Mouse (Mus musculus) ZHBTc4 (cell line): Measurements from ENCODE around the gene Gm7030.
"Not testable (repeated sequence)": the region's sequence is repeated elsewhere in the genome, so short reads cannot be mapped to it uniquely, and the experiment has no call there.

Experiments used
- DNase-seq: peaks from one replicate; pipeline ENCODE4 v3.0.0-alpha.2; 2011; ENCODE audit warnings: low read depth, low spot score

The Gm7030 gene

DNA sequence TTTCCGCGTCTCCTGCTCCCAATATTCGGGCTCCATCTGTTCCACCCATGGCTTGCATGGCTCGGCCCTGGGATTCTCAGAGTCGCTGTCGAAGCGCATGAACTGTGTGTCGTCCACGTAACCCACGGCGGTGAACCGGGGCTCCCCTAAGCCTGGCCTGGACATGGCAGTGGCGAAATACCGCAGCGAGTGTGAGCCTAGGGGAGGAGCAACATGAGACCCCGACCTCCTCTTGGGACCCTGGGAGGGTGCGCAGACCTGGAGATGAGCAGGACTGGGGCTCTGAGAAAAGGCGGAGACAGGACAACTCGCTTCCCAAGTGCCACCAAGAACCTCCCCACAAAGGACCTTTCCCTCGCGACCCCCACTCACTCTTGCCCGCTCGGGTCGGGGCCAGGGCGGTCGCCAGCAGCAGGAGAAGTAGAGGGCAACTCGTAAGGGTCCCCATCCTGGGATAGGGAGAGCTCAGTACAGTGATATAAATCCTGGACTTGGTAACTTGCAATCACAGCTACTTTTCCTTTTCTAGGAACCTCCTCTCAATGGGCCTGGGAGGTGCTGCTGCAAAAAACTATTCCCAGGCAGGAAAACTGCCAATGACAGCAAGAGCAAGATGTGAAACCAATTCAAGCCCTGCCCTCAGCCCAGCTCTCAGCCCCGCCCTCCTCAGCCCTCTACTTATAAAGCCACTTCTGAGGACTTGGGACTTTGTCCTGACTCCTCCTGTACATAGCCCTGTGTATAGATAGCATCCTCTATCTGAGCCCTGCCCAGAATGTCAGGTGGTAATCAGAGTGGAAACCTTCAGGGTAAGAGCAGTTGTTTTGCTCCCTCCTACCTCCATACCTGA lies at the start of gene Gm7030:
TSS of gene Gm7030 (minus strand) at position 458 of the 850 bp plus-strand sequence.
- peak; percentile 46 for DNase-seq

DNA sequence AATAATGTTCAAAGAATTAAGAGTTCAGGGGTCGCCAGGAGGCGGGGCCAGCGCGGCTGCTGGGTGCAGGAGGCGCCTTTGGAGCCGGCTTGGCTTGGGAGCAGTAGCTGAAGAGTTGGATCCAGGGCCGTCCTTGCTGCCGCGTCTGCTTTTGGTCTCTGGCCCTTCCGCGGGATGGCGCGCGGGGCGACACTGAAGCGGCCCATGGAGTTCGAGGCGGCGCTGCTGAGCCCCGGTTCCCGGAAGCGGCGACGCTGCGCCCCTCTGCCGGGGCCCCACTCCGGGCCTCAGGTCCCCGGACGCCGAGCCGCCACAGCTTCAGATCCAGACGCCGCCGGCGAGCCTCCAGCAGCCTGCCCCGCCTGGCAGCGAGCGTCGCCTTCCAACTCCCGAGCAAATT lies 49.7 kb upstream of the Gm7030 start:
- DNase-seq = not testable (repeated sequence)

DNA sequence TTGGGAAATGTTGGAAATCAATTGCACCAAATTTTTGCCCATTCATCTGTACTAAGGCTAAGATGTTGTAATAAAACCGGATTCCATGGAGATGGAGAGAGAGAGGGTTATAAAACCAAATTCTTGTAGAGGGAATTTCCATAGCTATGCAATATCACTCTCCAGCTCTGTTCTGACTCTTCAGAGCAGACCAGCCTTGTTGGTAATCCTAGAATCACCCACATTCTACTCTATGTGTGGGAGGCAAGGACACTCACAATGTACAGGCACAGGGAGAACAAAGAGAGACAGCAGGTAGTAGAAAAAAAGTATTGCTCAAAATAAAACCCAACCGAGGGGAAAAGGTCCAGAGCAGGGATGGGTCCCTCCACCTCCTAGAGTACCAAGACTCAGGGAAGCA lies 46.9 kb upstream of the Gm7030 start:
- DNase-seq = not testable (repeated sequence)

DNA sequence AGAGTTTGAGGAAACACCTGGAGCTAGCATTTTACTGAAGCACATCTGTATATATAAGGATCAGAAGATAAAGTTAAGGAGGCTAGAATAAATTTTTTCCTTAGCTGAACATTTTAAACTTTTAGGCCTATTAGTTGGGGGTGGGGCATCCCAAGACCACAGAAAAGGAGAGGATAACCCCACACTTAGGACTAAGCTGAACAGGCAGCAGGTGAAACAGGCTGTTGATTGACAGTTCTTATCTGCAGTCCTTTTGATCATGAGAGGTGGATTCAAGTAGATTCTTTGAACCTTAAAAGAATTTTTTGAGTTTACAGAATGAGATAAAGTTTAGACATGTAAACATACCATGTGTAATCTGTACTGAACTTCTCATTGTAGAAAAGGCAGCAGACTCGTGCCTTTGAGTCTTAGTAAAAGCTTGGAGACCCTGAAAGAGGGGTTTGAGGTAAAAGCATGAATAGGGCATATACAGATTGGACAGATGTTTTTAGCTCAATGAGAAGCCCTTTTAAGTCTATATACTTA lies 41.1 kb upstream of the Gm7030 start:
- no peak for DNase-seq

DNA sequence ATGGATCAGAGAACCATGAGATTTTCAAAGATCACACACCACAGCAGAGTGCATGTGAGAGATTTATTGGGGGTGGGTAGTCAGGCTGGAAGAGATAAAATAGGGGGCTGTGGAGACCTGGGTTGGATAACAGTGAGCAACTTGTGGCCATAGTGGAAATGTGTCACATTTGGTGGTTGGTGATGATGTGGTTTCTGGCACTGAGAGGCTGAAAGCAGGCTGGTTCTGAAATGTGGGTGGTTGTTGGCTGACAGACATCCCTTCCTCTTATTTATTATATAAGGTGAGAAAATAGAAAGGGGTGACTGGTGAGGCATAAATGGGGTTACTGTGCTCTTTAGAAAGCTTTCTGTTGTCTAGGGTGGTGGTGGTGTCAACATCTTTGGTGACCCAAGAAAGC lies 40.5 kb upstream of the Gm7030 start:
- DNase-seq = no peak

DNA sequence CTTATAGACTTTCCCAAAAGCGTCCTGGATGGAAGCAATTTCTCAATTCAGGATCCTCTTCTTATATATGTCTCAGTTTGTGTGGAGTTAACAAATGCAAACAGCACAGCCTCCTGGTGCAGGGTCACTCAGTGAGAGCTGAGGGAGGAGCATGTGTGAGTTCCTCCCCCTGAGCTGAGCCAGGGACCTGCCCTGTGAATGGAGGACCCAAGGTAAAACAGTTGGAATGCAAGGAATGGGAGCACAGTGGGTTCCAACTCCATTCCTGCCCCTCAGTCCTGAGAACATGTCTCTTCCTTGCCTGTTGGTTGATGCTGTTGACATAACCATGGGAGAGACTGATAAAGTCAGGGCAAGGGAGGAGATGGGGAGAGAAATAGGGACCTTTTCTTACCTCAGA lies 39.9 kb upstream of the Gm7030 start:
- not testable (repeated sequence) for DNase-seq

DNA sequence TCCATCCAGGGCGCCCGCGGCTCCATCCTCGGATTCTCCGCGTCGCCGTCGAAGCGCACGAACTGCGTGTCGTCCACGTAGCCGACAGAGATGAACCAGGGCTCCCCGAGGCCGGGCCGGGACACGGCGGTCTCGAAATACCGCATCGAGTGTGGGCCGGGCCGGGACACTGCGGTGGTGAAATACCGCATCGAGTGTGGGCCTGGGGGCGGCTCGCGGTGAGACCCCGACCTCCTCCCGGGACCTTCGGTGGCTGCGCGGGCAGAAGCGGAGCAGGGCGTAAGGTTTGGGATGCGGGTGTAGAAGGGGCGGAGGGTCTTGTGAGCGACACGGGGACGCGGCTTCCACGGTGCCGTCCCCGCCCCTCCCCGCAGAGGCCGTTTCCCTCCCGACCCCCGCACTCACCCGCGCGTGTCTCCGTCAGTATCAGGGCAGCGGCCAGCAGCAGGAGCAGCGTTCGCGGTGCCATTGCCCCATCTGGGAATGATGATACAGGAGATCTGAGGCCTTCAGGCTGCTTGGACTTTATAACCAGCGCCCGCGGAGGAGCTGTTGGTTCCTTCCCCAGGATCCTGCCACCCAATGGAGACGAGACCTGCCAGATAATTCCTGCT lies 38.9 kb upstream of the Gm7030 start, which contains the start of gene Gm8909:
TSS of gene Gm8909 (minus strand) at position 499 of the 614 bp plus-strand sequence.
- DNase-seq = no peak

DNA sequence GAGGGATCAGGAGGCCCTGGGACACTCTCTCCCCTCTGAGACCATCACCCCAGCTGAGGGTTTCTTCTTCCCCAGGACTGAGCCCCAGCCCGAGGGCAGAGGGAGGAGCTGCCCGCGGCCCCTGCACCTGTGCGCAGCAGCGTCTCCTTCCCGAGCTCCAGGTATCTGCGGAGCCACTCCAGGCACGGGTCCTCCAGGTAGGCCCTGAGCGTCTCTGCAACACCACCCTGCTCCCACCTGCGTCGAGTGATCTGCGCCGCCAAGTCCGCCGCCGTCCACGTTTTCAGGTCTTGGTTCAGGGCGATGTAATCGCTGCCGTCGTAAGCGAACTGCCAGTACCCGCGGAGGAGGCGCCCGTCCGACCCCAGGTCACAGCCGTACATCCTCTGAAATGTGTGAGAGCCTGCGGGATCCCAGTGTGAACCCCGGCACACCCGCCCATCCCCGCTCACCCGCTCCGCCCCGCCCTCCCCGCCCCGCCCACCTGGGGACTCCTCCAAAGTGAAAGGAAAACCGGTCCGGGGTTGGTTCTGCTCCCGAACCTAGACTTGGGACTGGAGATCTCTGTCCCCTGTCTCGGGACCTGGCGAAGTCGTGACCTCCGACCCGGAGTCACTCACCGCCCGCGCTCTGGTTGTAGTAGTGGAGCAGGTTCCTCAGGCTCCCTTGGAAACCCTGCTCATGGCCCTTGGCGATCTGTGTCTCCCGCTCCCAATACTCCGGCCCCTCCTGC lies 38.2 kb upstream of the Gm7030 start:
- DNase-seq = no peak

DNA sequence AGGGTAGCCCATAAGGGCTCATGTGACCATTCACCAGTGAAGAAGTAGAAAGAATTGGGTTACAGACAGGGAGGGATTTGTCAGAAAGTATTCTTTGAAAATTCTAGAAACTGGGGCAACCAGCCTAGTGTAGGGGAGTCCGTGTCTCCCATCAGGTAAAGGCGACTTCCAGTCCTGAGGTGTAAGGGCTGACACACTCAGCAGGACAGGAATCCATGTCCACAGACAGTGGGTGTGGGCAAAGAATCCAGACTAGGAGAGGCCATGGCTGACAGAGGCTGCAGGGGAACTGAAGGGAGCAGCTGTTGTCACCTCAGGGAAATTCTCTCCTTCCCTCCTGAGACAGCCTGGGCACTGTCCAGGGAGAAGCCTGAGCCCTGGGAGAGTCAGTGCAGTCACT lies 37.7 kb upstream of the Gm7030 start:
- DNase-seq = not testable (repeated sequence)

DNA sequence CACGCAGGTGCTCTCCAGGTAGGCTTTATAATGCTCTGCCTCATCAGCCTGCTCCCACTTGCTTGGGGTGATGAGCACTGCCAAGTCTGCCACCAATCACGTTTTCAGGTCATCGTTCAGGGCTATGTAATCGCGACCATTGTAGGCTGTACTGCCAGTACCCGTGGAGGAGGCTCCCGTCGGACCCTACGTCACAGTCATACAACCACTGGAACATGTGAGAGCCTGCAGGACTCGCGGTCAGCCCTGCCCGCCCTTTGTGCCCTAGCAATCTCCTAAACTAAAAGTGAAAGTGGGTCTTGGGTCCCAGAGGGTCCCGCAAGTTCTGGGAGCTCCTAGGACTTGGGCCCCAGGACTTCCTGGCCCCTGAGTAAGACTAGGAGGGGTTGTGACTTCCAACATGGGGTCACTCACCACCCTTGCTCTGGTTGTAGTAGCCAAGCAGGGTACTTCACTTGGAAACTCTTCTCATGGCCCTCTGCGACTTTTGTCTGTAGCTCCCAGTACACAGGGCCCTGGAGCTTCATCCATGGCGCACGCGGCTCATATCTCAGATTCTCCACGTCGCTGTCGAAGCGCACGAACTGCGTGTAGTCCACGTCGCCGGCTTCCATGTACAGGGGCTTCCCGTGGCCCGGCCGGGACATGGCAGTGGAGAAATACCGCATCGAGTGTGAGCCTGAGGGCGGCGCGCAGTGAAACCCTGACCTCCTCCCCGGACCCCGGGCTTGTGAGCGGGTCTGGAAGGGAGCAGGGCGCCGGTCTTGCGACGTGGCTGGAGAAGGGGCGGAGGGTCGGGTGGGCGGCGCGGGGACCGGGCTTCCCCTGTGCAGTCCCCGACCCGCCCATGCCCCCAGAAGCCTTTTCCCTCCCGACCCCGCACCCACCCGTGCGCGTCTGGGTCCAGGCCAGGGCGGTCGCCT lies 32.2 kb upstream of the Gm7030 start:
- peak; percentile 30 for DNase-seq

DNA sequence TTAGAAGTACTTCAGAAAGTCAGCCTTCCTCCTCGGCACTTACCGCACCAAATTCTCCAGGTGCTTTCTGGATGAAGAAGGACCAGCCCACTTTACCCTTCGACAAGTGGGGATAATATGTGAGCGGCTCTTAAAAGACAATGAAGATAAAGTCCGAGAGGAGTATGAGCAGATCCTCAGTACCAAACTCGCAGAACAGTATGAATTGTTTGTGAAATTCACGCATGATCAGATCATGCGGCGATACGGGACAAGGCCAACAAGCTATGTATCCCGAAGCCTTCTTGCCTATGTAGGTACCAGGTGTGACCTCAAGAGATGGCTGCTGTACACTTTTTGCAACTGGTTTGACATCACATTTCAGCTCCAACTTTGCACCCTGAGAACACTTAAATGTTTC lies 29.0 kb upstream of the Gm7030 start:
- not testable (repeated sequence) for DNase-seq

DNA sequence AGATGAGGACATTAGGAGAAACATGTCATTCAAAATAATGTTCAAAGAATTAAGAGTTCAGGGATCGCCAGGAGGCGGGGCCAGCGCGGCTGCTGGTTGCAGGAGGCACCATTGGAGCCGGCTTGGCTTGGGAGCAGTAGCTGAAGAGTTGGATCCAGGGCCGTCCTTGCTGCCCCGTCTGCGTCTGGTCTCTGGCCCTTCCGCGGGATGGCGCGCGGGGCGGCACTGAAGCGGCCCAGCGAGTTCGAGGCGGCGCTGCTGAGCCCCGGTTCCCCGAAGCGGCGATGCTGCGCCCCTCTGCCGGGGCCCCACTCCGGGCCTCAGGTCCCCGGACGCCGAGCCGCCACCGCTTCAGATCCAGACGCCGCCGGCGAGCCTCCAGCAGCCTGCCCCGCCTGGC lies 28.6 kb upstream of the Gm7030 start:
- DNase-seq = not testable (repeated sequence)

DNA sequence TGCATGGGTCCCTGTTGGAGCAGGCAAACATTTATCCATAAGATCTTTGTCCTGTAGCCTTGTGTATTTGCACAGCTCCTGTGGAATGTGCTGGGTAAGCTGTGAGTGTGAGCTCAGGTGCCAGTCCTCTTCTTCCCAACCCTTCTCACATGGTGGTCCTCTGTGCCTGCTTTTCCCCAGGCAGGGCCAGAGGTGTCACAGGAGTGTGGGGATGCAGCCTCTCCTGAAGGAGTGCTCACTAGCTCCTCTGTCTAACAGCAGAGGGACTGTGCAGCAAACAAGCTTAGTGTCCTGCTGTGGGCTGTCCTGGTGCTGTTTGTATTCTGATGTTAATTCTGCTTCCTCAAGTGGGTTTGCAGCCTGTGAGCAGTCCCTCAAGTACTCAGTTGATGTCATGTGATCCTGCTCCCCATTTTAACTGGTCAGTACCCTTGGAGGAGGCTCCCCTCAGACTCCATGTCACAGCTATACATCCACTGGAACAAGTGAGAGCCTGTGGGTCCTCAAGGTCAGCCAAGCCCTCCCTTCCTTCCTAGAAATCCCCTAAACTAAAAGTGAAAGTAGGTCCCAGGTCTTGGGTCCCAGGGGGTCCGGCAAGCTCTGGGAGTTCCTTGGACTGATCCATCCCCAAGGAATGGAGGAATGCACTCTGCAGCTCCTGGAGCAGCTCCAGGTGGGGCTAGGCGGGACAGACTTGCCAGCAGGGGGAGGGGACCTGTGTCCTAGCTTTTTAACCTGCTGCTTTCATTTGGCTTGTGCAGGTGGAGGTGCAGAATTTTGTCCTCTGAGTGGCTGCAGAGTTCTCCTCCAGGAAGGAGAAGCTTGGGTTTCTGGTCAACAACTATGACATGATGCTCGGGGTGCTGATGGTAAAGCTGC lies 25.3 kb upstream of the Gm7030 start:
- no peak for DNase-seq

DNA sequence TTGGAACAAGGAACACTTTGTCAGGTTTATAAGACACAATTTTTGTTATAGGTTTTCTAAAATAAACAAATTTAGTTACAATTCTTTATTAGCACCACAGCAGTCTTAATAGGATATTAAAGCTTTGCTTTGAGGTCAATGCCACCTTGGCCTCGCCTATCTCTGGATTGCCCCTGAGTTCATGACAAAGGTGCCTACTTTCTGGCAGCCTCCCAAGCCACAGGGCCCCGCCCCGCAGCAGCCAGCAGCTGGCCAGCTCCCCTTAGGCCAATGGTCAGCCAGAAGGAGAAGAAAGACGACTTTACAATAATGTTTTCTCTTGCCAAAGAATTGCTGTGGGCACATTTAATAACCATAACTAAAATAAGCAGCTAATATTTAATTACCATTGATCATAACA lies 22.0 kb upstream of the Gm7030 start:
- DNase-seq = not testable (repeated sequence)

DNA sequence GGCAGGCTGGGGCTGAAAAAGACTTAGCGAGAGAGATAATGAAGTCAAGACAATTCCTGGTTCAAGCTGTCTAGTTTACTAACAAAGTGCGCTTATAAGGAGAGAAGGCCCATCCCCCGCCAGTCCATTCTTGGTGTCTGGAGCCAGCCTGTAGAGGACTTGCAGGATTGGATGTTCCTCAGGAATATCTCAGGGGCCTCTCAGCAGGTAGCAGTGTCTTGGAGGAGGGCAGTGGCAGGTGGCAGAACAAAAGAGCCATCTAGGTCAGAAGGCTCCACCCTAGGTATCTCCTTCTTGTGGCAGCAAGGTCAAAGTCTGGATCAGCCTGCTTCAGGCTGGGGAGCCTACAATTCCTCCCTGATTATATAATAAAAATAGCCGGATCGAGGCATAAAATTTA lies 19.2 kb upstream of the Gm7030 start:
- DNase-seq = not testable (repeated sequence)

DNA sequence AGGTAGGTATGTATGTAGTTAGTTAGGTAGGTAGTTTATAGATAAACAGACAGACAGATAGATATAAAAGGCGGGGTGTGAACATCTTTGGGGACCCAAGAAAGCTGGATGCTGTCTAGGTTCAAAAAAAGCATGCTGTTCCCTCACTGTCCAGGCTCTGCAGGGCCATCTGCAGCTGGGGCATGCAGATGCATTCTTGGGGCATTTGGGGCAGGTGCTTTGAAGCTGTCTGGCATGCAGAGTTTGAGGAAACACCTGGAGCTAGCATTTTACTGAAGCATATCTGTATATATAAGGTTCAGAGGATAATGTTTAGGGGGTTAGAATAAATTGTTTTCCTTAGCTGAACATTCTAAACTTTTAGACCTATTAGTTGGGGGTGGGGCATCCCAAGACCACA lies 17.7 kb upstream of the Gm7030 start:
- not testable (repeated sequence) for DNase-seq

DNA sequence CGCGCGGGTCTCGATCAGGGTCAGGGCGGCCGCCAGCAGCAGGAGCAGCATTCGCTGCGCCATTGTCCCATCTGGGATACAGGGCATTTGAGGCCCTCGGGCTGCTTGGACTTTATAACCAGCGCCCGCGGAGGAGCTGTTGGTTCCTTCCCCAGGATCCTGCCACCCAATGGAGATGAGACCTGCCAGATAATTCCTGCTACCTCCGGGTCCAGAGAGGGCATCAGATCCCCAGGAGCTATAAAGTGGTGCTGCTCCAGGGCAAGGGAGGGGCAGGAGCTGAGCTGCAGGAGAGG lies 16.6 kb upstream of the Gm7030 start:
- peak; percentile 44 for DNase-seq

DNA sequence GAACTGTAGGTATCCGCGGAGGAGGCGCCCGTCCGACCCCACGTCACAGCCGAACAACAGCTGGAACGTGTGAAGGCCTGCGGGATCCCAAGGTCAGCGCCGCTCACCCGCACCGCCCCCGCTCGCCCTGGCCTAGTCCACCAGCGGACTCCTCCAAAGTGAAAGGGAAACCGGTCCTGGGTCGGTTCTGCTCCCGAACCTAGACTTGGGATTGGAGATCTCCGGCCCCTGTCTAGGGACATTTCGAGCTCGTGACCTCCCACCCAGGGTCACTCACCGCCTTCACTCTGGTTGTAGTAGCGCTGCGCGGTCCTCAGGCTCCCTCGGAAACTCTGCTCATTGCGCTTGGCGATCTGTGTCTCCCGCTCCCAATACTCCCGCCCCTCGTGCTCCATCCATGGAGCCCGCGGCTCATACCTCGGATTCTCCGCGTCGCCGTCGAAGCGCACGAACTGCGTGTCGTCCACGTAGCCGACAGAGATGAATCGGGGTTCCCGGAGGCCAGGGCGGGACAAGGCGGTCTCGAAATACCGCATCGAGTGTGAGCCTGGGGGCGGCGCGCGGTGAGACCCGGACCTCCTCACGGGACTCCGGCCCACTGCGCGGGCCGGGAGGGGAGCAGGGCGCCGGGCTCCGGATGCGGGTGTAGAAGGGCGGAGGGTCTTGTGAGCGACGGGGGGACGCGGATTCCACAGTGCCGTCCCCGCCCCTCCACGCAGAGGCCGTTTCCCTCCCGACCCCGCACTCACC lies 16.1 kb upstream of the Gm7030 start:
- DNase-seq = peak; percentile 47

DNA sequence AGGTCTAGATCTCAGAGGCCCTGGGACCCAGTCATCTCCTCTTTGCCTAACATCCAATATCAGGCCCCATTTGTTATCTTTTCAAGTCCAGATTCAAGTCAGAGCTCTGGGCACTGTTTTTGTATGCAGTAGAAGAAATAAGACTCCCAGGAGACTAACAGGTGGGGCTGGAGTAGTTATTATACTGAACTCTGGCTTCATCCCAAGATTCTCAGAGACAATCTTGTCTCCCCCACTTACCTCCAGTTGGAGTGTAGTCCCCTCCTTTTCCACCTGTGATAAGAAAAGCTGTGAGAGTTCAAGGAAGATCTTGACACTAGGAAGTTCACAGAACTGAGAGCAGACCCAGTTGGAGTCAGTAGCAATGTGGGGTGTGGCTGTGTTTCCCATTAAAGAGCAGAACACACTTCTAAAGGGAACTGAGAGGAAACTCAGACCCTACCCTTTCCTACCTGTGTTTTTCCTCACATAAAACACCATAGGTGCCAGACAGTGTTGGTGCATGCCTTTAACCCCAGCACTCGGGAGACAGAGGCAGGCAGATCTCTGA lies 7.1 kb upstream of the Gm7030 start:
- DNase-seq = not testable (repeated sequence)
